Mouse (Mus musculus): Measurements from ENCODE around the gene Vax2.

DNA sequence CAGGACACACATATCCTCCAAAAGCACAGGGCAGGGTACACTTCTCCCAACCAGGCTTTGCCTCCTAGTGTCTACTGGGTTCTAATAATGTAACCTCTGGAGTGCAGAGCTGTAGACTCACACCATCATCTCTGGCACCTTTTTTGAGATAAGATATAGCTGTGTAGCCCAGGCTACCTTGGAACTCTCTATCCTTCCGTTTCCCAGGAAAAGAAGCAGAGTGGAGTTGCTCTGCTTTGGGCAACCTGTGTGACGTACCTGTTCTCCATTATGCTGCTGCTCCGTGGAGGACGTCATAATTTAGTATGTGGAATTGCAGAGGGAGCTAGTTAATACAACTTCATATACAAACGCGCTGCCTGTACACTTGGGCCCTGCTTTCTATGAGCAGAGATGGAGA, 51.3 kb downstream of the Vax2 start, which contains the start of gene Ankrd53:
- TF ChIP-seq CTCF (IDR thresholded peaks at IDR 0.05; ENCODE audit: low read depth) (no peak), EP300 (optimal IDR thresholded peaks at IDR 0.05) (no peak)
